13 mouse cellular contexts compared by ENCODE assay signal in genomic region chr9:44877686-44878085, GRCm38 (mm10). TPM values are rescaled to one million over a fixed set of nuclear protein-coding genes. Genes with fewer than 3 reads are reported as not detected.
DNase-seq lines count a peak whose midpoint lies in the region; ATAC-seq and TF ChIP-seq lines count a peak whose summit lies in the region.
"Had no signal": no experiment of that assay in that cellular context is flagged by ENCODE, and none has a peak within 500 bp of the region (broad histone marks: within the 10 kb centered on the region; RNA-seq: fewer than 3 reads in every experiment).

No protein-coding gene starts in this region.

- no peak for DNase-seq in hindbrain, embryonic 14.5 days (ENCODE audit: low spot score)
- DNase-seq in hindbrain, embryonic 11.5 days (ENCODE audit: low spot score) = no peak
- DNase-seq in forebrain, postnatal 0 days = no peak
- DNase-seq in heart, adult 9 months (ENCODE audit: low spot score in 2 of 2) = no peak
- DNase-seq in layer of hippocampus, adult 9-10 months (ENCODE audit: low spot score) = no peak
- DNase-seq: adrenal gland, adult 8-10 months; cerebellum, adult 9-11 months; lung, adult 18-20 months had no signal

- no peaks in the 10 kb centered on the region for H3K9me3 ChIP-seq in hindbrain, embryonic 14.5 days (ENCODE audit: control insufficient read depth, low read length)
- no peaks in the 10 kb centered on the region for H3K9me3 ChIP-seq in hindbrain, embryonic 11.5 days (ENCODE audit: control insufficient read depth, low read length)
- no peaks in the 10 kb centered on the region for H3K9me3 ChIP-seq in forebrain, postnatal 0 days (ENCODE audit: low read length)
- H3K9me3 ChIP-seq in midbrain, embryonic 16.5 days (replicated peaks; ENCODE audit: control insufficient read depth, low read length, poor library complexity, severe bottlenecking) = no peaks in the 10 kb centered on the region
- H3K9me3 ChIP-seq: heart, embryonic 13.5 days; kidney, embryonic 15.5 days had no signal

- TF ChIP-seq CTCF in cortical plate, adult 2 months (IDR thresholded peaks at IDR 0.05; ENCODE audit: extremely low read depth, insufficient read depth, low read length) = no peak
- TF ChIP-seq CTCF in forebrain, postnatal 0 days (IDR thresholded peaks at IDR 0.05; ENCODE audit: low read depth) = no peak

- TF ChIP-seq POLR2A in cortical plate, adult 2 months (IDR thresholded peaks at IDR 0.05; ENCODE audit: extremely low read depth, insufficient read depth, low read length) = no peak

- no peak overlapping the region for H3K4me3 ChIP-seq in hindbrain, embryonic 14.5 days (replicated peaks; ENCODE audit: low read length)
- no peak overlapping the region for H3K4me3 ChIP-seq in hindbrain, embryonic 11.5 days (ENCODE audit: low read depth, low read length)
- H3K4me3 ChIP-seq in cortical plate, adult 2 months (ENCODE audit: insufficient read depth, low read length) = peak overlapping the region; percentile 61
- no peak overlapping the region for H3K4me3 ChIP-seq in forebrain, postnatal 0 days (ENCODE audit: low read depth, low read length)
- no peak overlapping the region for H3K4me3 ChIP-seq in midbrain, embryonic 16.5 days (ENCODE audit: low read depth, low read length)
- H3K4me3 ChIP-seq: heart, embryonic 13.5 days; kidney, embryonic 15.5 days had no signal

- H3K36me3 ChIP-seq in hindbrain, embryonic 14.5 days (replicated peaks; ENCODE audit: control insufficient read depth, insufficient read depth) = 0 out of 2 replicates have a peak, but pooled peaks cover 4% of the 10 kb centered on the region
- H3K36me3 ChIP-seq in hindbrain, embryonic 11.5 days (ENCODE audit: control insufficient read depth, insufficient read depth, low read length) = no peaks in the 10 kb centered on the region; the same call in 1 of the 2 replicates
- H3K36me3 ChIP-seq in forebrain, postnatal 0 days (ENCODE audit: insufficient read depth) = no peaks in the 10 kb centered on the region; the same call in 1 of the 2 replicates
- H3K36me3 ChIP-seq in midbrain, embryonic 16.5 days (ENCODE audit: control insufficient read depth, insufficient read depth, low read length) = no peaks in the 10 kb centered on the region

- WGBS in hindbrain, embryonic 14.5 days = 88% methylated on average over 7 of the region's 7 CpGs
- WGBS in hindbrain, embryonic 11.5 days = 93% methylated on average over 7 of the region's 7 CpGs
- WGBS in forebrain, postnatal 0 days = 75% methylated on average over 7 of the region's 7 CpGs
- 85% methylated on average over 7 of the region's 7 CpGs for WGBS in midbrain, embryonic 16.5 days

- no peaks in the 10 kb centered on the region for H3K27me3 ChIP-seq in hindbrain, embryonic 14.5 days (ENCODE audit: control insufficient read depth, insufficient read depth, low read length)
- H3K27me3 ChIP-seq in hindbrain, embryonic 11.5 days (ENCODE audit: control insufficient read depth, insufficient read depth, low read length) = no peaks in the 10 kb centered on the region
- H3K27me3 ChIP-seq in forebrain, postnatal 0 days (ENCODE audit: insufficient read depth, low read length) = no peaks in the 10 kb centered on the region
- H3K27me3 ChIP-seq in midbrain, embryonic 16.5 days (ENCODE audit: control insufficient read depth, insufficient read depth, low read depth, low read length) = no peaks in the 10 kb centered on the region
- H3K27me3 ChIP-seq: heart, embryonic 13.5 days; kidney, embryonic 15.5 days; Patski had no signal

- 0 out of 2 replicates have a peak overlapping the region, but pooled peaks have one; percentile 96 for H3K9ac ChIP-seq in hindbrain, embryonic 14.5 days
- H3K9ac ChIP-seq in hindbrain, embryonic 11.5 days (ENCODE audit: low read depth, low read length) = no peak overlapping the region
- no peak overlapping the region for H3K9ac ChIP-seq in forebrain, postnatal 0 days
- no peak overlapping the region for H3K9ac ChIP-seq in midbrain, embryonic 16.5 days (ENCODE audit: low read depth, low read length)
- H3K9ac ChIP-seq: kidney, embryonic 15.5 days had no signal

- peak overlapping the region; percentile 80 for H3K4me2 ChIP-seq in hindbrain, embryonic 14.5 days (replicated peaks)
- H3K4me2 ChIP-seq in hindbrain, embryonic 11.5 days (replicated peaks; ENCODE audit: low read depth, low read length) = no peak overlapping the region
- peak overlapping the region; percentile 83 for H3K4me2 ChIP-seq in forebrain, postnatal 0 days (ENCODE audit: low read depth)
- peak overlapping the region; percentile 3; the same call in 1 of the 2 replicates for H3K4me2 ChIP-seq in midbrain, embryonic 16.5 days (ENCODE audit: low read length)
- H3K4me2 ChIP-seq: kidney, embryonic 15.5 days had no signal

- H3K27ac ChIP-seq in hindbrain, embryonic 14.5 days = no peak overlapping the region
- no peak overlapping the region for H3K27ac ChIP-seq in hindbrain, embryonic 11.5 days (ENCODE audit: low read depth, low read length)
- no peak overlapping the region for H3K27ac ChIP-seq in cortical plate, adult 2 months (ENCODE audit: insufficient read depth, low read length)
- no peak overlapping the region for H3K27ac ChIP-seq in forebrain, postnatal 0 days (ENCODE audit: low read depth, low read length)
- no peak overlapping the region for H3K27ac ChIP-seq in midbrain, embryonic 16.5 days (ENCODE audit: low read length)
- H3K27ac ChIP-seq: heart, embryonic 13.5 days; kidney, embryonic 15.5 days had no signal

- H3K4me1 ChIP-seq in hindbrain, embryonic 14.5 days (replicated peaks; ENCODE audit: control insufficient read depth, insufficient read depth, low read length) = peaks cover 52% of the 10 kb centered on the region
- H3K4me1 ChIP-seq in hindbrain, embryonic 11.5 days (replicated peaks; ENCODE audit: control insufficient read depth, insufficient read depth, low read length) = peaks cover 5% of the 10 kb centered on the region; the same call in 1 of the 2 replicates
- peaks cover 15% of the 10 kb centered on the region for H3K4me1 ChIP-seq in cortical plate, adult 2 months (ENCODE audit: control insufficient read depth, insufficient read depth, low read length)
- peaks cover 16% of the 10 kb centered on the region for H3K4me1 ChIP-seq in forebrain, postnatal 0 days (ENCODE audit: insufficient read depth)
- H3K4me1 ChIP-seq in midbrain, embryonic 16.5 days (ENCODE audit: control insufficient read depth, insufficient read depth, low read length) = peaks cover 66% of the 10 kb centered on the region

- ATAC-seq in hindbrain, embryonic 14.5 days (ENCODE audit: low FRiP score) = no peak
- no peak for ATAC-seq in hindbrain, embryonic 11.5 days (ENCODE audit: low FRiP score)
- no peak for ATAC-seq in forebrain, postnatal 0 days
- ATAC-seq in midbrain, embryonic 16.5 days = no peak
- ATAC-seq: Patski had no signal

RNA-seq across cellular contexts. Expression of gene Kmt2a, which starts 3.4 kb away (rescaled TPM):
- 17.1 and 19.3 TPM in 2 replicates for polyA plus RNA-seq in hindbrain, embryonic 14.5 days (2014; fragmentation: Nextera tagmentation; extraction: Ambion mirVana)
- 17.3 and 26.2 TPM in 2 replicates for polyA plus RNA-seq in hindbrain, embryonic 11.5 days (2014; fragmentation: Nextera tagmentation; extraction: Ambion mirVana)
- 28.3 and 28.6 TPM in 2 replicates for polyA plus RNA-seq in cortical plate, adult 2 months (2012; rRNA removed)
- total RNA-seq in forebrain, postnatal 0 days (2014; rRNA removed) = 14.5 and 18.5 TPM in 2 replicates
- 6.7 and 13.7 TPM in 2 replicates for polyA plus RNA-seq in forebrain, postnatal 0 days (2015; fragmentation: Nextera tagmentation; extraction: Ambion mirVana)
- polyA plus RNA-seq in midbrain, embryonic 16.5 days (2015; fragmentation: Nextera tagmentation; extraction: Ambion mirVana) = 14.1 and 22.3 TPM in 2 replicates

RNA-seq across cellular contexts. Expression of gene Atp5l, which starts 42.9 kb away (rescaled TPM):
- 774 and 980 TPM in 2 replicates for polyA plus RNA-seq in hindbrain, embryonic 14.5 days (2014; fragmentation: Nextera tagmentation; extraction: Ambion mirVana)
- 592 and 606 TPM in 2 replicates for polyA plus RNA-seq in hindbrain, embryonic 11.5 days (2014; fragmentation: Nextera tagmentation; extraction: Ambion mirVana)
- polyA plus RNA-seq in cortical plate, adult 2 months (2012; rRNA removed) = 755 and 827 TPM in 2 replicates
- 216 and 362 TPM in 2 replicates for total RNA-seq in forebrain, postnatal 0 days (2014; rRNA removed)
- 859 and 1,152 TPM in 2 replicates for polyA plus RNA-seq in forebrain, postnatal 0 days (2015; fragmentation: Nextera tagmentation; extraction: Ambion mirVana)
- 651 and 716 TPM in 2 replicates for polyA plus RNA-seq in midbrain, embryonic 16.5 days (2015; fragmentation: Nextera tagmentation; extraction: Ambion mirVana)
